Mouse (Mus musculus) lung, postnatal 0 days (tissue): ENCODE measurements around the gene Eif2s2.

Experiments
- CTCF ChIP-seq: IDR thresholded peaks from 2 replicates; pipeline ENCODE4 v1.5.1; 2016; ENCODE audit warnings: antibody characterized with exemption, mild to moderate bottlenecking
- EP300 ChIP-seq: IDR thresholded peaks from 2 replicates; pipeline ENCODE4 v1.6.1; 2016; ENCODE audit warnings: antibody characterized with exemption, mild to moderate bottlenecking, control low read depth

DNA sequence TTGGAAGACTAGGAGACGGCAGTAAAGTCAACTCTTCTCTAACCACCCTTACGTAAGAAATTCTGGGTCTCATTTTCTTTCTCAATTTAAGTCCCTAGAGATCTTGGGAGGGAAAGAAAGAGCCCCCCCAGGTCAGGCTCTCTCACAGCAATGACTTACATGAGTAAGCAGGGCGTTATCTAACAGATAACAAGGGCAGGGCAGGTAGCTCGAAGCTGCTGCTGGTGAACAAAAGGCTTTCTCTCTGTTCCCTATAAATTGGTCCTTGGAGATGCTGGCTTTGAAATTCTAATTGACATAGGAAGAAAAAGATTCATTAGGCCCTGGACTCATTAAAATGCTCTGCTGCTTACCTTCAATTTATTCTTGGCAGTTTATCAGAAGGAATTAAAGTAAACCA is 60.3 kb downstream of the Eif2s2 start:
- TF ChIP-seq CTCF = no peak
- TF ChIP-seq EP300 = no peak
